Mouse (Mus musculus) WW6 (cell line): ENCODE data around the gene Tnfaip8l1.

Experiments
- DNase-seq: peaks from one replicate; pipeline ENCODE4 v3.0.0-alpha.2; 2013; ENCODE audit warnings: low read depth, low spot score

Gene Tnfaip8l1

DNA sequence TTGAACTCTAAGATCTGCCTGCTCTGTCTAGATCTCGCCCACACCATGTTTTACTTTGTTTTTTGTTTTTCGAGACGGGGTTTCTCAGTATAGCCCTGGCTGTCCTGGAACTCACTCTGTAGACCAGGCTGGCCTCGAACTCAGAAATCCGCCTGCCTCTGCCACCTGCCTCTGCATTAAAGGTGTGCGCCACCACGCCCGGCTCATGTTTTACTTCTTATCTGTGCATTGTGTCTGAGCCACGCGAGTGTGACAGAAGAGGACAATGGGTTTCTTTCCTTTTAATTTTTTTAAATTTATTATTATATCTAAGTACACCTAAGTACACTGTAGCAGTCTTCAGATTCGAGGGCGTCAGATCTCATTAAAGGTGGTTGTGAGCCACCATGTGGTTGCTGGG lies 57.0 kb downstream of the Tnfaip8l1 start:
- no peak for DNase-seq

DNA sequence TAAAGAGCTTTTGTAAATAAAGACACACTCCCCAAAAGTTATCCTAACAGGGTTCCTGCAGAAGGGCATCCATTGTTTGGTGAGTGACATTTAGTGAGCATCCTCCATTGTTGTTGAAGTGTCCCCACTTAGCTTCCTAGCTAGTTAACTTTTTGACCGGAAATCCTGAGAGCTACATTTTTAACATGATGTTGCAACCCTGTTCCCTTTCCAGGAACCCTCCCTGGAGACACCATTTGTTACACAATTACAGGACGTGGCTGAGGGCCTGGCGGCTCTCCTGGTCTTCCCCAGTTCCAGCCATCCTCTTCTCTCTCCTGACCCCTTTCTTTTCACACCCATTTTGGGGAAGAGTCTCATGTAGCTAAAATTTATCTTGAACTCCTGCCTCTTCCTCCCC lies 57.5 kb downstream of the Tnfaip8l1 start:
- DNase-seq: no peak
